Comparison of ENCODE assay signal across 13 mouse cellular contexts in genomic region chr11:32680014-32680413, GRCm38 (mm10). TPM values are rescaled to one million over a fixed set of nuclear protein-coding genes. Genes with fewer than 3 reads are reported as not detected.
DNase-seq lines count a peak whose midpoint lies in the region; ATAC-seq and TF ChIP-seq lines count a peak whose summit lies in the region.
"Had no signal": no experiment of that assay in that cellular context is flagged by ENCODE, and none has a peak within 500 bp of the region (broad histone marks: within the 10 kb centered on the region; RNA-seq: fewer than 3 reads in every experiment).

No protein-coding gene starts in this region.

- H3K9me3 ChIP-seq in heart, embryonic 16.5 days (replicated peaks; ENCODE audit: control insufficient read depth, low read length): no peaks in the 10 kb centered on the region
- H3K9me3 ChIP-seq in heart, embryonic 11.5 days (replicated peaks; ENCODE audit: control insufficient read depth, low read length): no peaks in the 10 kb centered on the region
- H3K9me3 ChIP-seq in ES-Bruce4 (replicated peaks; ENCODE audit: control insufficient read depth, insufficient read depth, low read length, poor library complexity, severe bottlenecking): no peaks in the 10 kb centered on the region
- no peaks in the 10 kb centered on the region for H3K9me3 ChIP-seq in intestine, embryonic 16.5 days (ENCODE audit: control insufficient read depth, low read length)
- H3K9me3 ChIP-seq: embryonic facial prominence, embryonic 15.5 days had no signal

- no peak overlapping the region for H3K4me3 ChIP-seq in heart, embryonic 16.5 days (ENCODE audit: low read length)
- no peak overlapping the region for H3K4me3 ChIP-seq in heart, embryonic 11.5 days (ENCODE audit: low read depth, low read length)
- H3K4me3 ChIP-seq in ES-Bruce4 (ENCODE audit: low read depth, low read length): no peak overlapping the region
- H3K4me3 ChIP-seq in intestine, embryonic 16.5 days (ENCODE audit: low read length): no peak overlapping the region
- H3K4me3 ChIP-seq: embryonic facial prominence, embryonic 15.5 days had no signal

- no peak for TF ChIP-seq EP300 in ES-Bruce4 (IDR thresholded peaks at IDR 0.05; ENCODE audit: insufficient read depth, low read depth, low read length)

- TF ChIP-seq CTCF in ES-Bruce4 (IDR thresholded peaks at IDR 0.05; ENCODE audit: low read depth, low read length): no peak

- H3K9ac ChIP-seq in heart, embryonic 16.5 days (ENCODE audit: low read length): no peak overlapping the region
- H3K9ac ChIP-seq in heart, embryonic 11.5 days (ENCODE audit: low read depth, low read length): no peak overlapping the region
- H3K9ac ChIP-seq in ES-Bruce4 (ENCODE audit: low read depth, poor library complexity, severe bottlenecking): no peak overlapping the region
- no peak overlapping the region for H3K9ac ChIP-seq in intestine, embryonic 16.5 days (ENCODE audit: low read depth, low read length)
- H3K9ac ChIP-seq: embryonic facial prominence, embryonic 15.5 days; lung, embryonic 14.5 days had no signal

- H3K4me2 ChIP-seq in heart, embryonic 16.5 days (ENCODE audit: low read depth, low read length): no peak overlapping the region
- H3K4me2 ChIP-seq in heart, embryonic 11.5 days: no peak overlapping the region
- H3K4me2 ChIP-seq in intestine, embryonic 16.5 days (ENCODE audit: low read depth, low read length): no peak overlapping the region
- H3K4me2 ChIP-seq: embryonic facial prominence, embryonic 15.5 days; lung, embryonic 14.5 days had no signal

- H3K27ac ChIP-seq in heart, embryonic 16.5 days (ENCODE audit: low read length): peak overlapping the region; percentile 51
- H3K27ac ChIP-seq in heart, embryonic 11.5 days (ENCODE audit: low read depth, low read length): no peak overlapping the region
- 0 out of 2 replicates have a peak overlapping the region, but pooled peaks have one; percentile 3 for H3K27ac ChIP-seq in ES-Bruce4 (ENCODE audit: insufficient read depth, low read length)
- H3K27ac ChIP-seq in intestine, embryonic 16.5 days (ENCODE audit: low read length): 0 out of 2 replicates have a peak overlapping the region, but pooled peaks have one; percentile 14
- H3K27ac ChIP-seq: embryonic facial prominence, embryonic 15.5 days; stomach, postnatal 0 days had no signal

- ATAC-seq in heart, embryonic 16.5 days (replicated peaks; ENCODE audit: extremely low read depth, insufficient read depth, low FRiP score): no peak
- ATAC-seq in heart, embryonic 11.5 days (replicated peaks; ENCODE audit: insufficient number of reproducible peaks, low FRiP score, low TSS enrichment): no peak
- no peak for ATAC-seq in intestine, embryonic 16.5 days
- ATAC-seq: hindbrain, embryonic 16.5 days had no signal

- TF ChIP-seq POLR2A in ES-Bruce4 (IDR thresholded peaks at IDR 0.05; ENCODE audit: insufficient read depth, low read length): no peak

- no peaks in the 10 kb centered on the region for H3K27me3 ChIP-seq in heart, embryonic 16.5 days (ENCODE audit: control insufficient read depth, insufficient read depth, low read length)
- H3K27me3 ChIP-seq in heart, embryonic 11.5 days (ENCODE audit: control insufficient read depth, insufficient read depth, low read length): no peaks in the 10 kb centered on the region
- no peaks in the 10 kb centered on the region for H3K27me3 ChIP-seq in ES-Bruce4 (ENCODE audit: control insufficient read depth, insufficient read depth, low read length, poor library complexity, severe bottlenecking)
- no peaks in the 10 kb centered on the region for H3K27me3 ChIP-seq in intestine, embryonic 16.5 days (replicated peaks; ENCODE audit: control insufficient read depth, insufficient read depth, low read length)
- H3K27me3 ChIP-seq: embryonic facial prominence, embryonic 15.5 days had no signal

- peaks cover 44% of the 10 kb centered on the region for H3K4me1 ChIP-seq in heart, embryonic 16.5 days (ENCODE audit: control insufficient read depth, insufficient read depth, low read length)
- H3K4me1 ChIP-seq in heart, embryonic 11.5 days (ENCODE audit: control insufficient read depth, insufficient read depth, low read length): peaks cover 35% of the 10 kb centered on the region
- H3K4me1 ChIP-seq in ES-Bruce4 (ENCODE audit: control insufficient read depth, insufficient read depth, low read length): peaks cover 3% of the 10 kb centered on the region
- peaks cover 35% of the 10 kb centered on the region for H3K4me1 ChIP-seq in intestine, embryonic 16.5 days (ENCODE audit: control insufficient read depth, insufficient read depth, low read length)

- DNase-seq in adrenal gland, postnatal 36 days: peak; percentile 75 to 84
- DNase-seq in right cerebral cortex, postnatal 36 days (ENCODE audit: low spot score in 2 of 2): no peak
- DNase-seq in embryo, embryonic 10 days (ENCODE audit: low spot score): no peak
- no peak for DNase-seq in yolk sac, embryonic 10.5 days (ENCODE audit: low spot score)
- DNase-seq: layer of hippocampus, postnatal 36 days; lung, embryonic 14.5 days had no signal

- H3K36me3 ChIP-seq in heart, embryonic 16.5 days (ENCODE audit: control insufficient read depth, insufficient read depth): no peaks in the 10 kb centered on the region
- no peaks in the 10 kb centered on the region for H3K36me3 ChIP-seq in heart, embryonic 11.5 days (ENCODE audit: control insufficient read depth, insufficient read depth, low read length)
- H3K36me3 ChIP-seq in ES-Bruce4 (ENCODE audit: control insufficient read depth, insufficient read depth, low read length, poor library complexity, severe bottlenecking): no peaks in the 10 kb centered on the region
- H3K36me3 ChIP-seq in intestine, embryonic 16.5 days (ENCODE audit: control insufficient read depth, insufficient read depth, low read length): no peaks in the 10 kb centered on the region
- H3K36me3 ChIP-seq: embryonic facial prominence, embryonic 15.5 days had no signal

- WGBS in heart, embryonic 16.5 days: 67% methylated on average over 4 of the region's 4 CpGs
- WGBS in heart, embryonic 11.5 days (ENCODE audit: insufficient replicate concordance): 87% methylated on average over 4 of the region's 4 CpGs
- WGBS in intestine, embryonic 16.5 days: 73% methylated on average over 4 of the region's 4 CpGs

RNA-seq across cellular contexts. Expression of gene Fbxw11, which starts 37.5 kb away (rescaled TPM):
- 63.5 and 70.5 TPM in 2 replicates for polyA plus RNA-seq in heart, embryonic 16.5 days (2015; fragmentation: Nextera tagmentation; extraction: Ambion mirVana)
- polyA plus RNA-seq in heart, embryonic 11.5 days (2014; fragmentation: Nextera tagmentation; extraction: Ambion mirVana): 51.0 and 74.8 TPM in 2 replicates
- polyA plus RNA-seq in ES-Bruce4 (2011; ENCODE audit: insufficient read depth, insufficient read length, low read depth, missing spikeins): 59.6 and 65.0 TPM in 2 replicates
- 100 to 1,000 TPM; 107 to 111 TPM for total RNA-seq in adrenal gland, postnatal 36 days (2021)
- polyA plus RNA-seq in intestine, embryonic 16.5 days (2015; fragmentation: Nextera tagmentation; extraction: Ambion mirVana): 59.0 and 59.6 TPM in 2 replicates

Comparison
In these comparisons a context has a peak if more than half of its experiments do, and no peak if none do; other contexts are left out.
1. DNase-seq: peak in adrenal gland, postnatal 36 days (2 of 2); none in right cerebral cortex, postnatal 36 days (0 of 2), embryo, embryonic 10 days (single experiment) and yolk sac, embryonic 10.5 days (single experiment).